Mouse (Mus musculus): ENCODE results near the gene Med10. TPM values are rescaled to one million over a fixed set of nuclear protein-coding genes. Genes with fewer than 3 reads are reported as not detected.

Med10 gene
- polyA plus RNA-seq (2015; fragmentation: Nextera tagmentation; extraction: Ambion mirVana): 144 and 147 TPM in 2 replicates

GRCm38 (mm10) chr13:69802095-69802494 is at the start of gene Med10:
Med10 (plus strand) TSS chr13:69802395.
- Histone ChIP-seq H3K27ac (replicated peaks) (no peak within 1 kb of the TSS), H3K36me3 (no peaks in the 10 kb centered on the region), H3K9ac (replicated peaks) (no peak within 1 kb of the TSS), H3K4me2 (no peak within 1 kb of the TSS), H3K27me3 (replicated peaks) (no peaks in the 10 kb centered on the region), H3K4me3 (replicated peaks) (no peak within 1 kb of the TSS), H3K9me3 (replicated peaks) (no peaks in the 10 kb centered on the region), H3K4me1 (no peaks in the 10 kb centered on the region)
- WGBS: 75% methylated on average over 5 of the region's 5 CpGs
- ATAC-seq (ENCODE audit: low FRiP score): no peak

- WGBS: 89% methylated on average over 2 of the region's 2 CpGs
These were observed 49.3 kb upstream of the Med10 start for GRCm38 (mm10) chr13:69752875-69753274.

GRCm38 (mm10) chr13:69758979-69759378 is 43.2 kb upstream of the Med10 start:
- no peaks in the 10 kb centered on the region for H3K27me3 ChIP-seq (replicated peaks)
- no peak overlapping the region for H3K9ac ChIP-seq (replicated peaks)
- no peak for ATAC-seq (ENCODE audit: low FRiP score)
- no peaks in the 10 kb centered on the region for H3K36me3 ChIP-seq
- no peaks in the 10 kb centered on the region for H3K9me3 ChIP-seq (replicated peaks)
- H3K4me1 ChIP-seq: no peaks in the 10 kb centered on the region
- 81% methylated on average over 6 of the region's 6 CpGs for WGBS
- no peak overlapping the region for H3K4me3 ChIP-seq (replicated peaks)
- H3K27ac ChIP-seq (replicated peaks): no peak overlapping the region
- no peak overlapping the region for H3K4me2 ChIP-seq

More at GRCm38 (mm10) chr13:69752875-69753274, 49.3 kb upstream of the Med10 start:
- Histone ChIP-seq H3K9me3 (replicated peaks) (no peaks in the 10 kb centered on the region), H3K4me2 (no peak overlapping the region), H3K36me3 (no peaks in the 10 kb centered on the region), H3K4me3 (replicated peaks) (no peak overlapping the region), H3K27me3 (replicated peaks) (0 out of 2 replicates have a peak, but pooled peaks cover 3% of the 10 kb centered on the region), H3K27ac (replicated peaks) (no peak overlapping the region), H3K9ac (replicated peaks) (no peak overlapping the region), H3K4me1 (no peaks in the 10 kb centered on the region)
- ATAC-seq (ENCODE audit: low FRiP score): no peak

GRCm38 (mm10) chr13:69761393-69761792 is 40.8 kb upstream of the Med10 start:
- 69% methylated on average over 10 of the region's 10 CpGs for WGBS
- H3K4me3 ChIP-seq (replicated peaks): no peak overlapping the region
- H3K36me3 ChIP-seq: no peaks in the 10 kb centered on the region
- H3K4me1 ChIP-seq: no peaks in the 10 kb centered on the region
- no peak overlapping the region for H3K9ac ChIP-seq (replicated peaks)
- H3K27ac ChIP-seq (replicated peaks): 0 out of 2 replicates have a peak overlapping the region, but pooled peaks have one; percentile 41
- no peak overlapping the region for H3K4me2 ChIP-seq
- ATAC-seq (ENCODE audit: low FRiP score): no peak
- no peaks in the 10 kb centered on the region for H3K27me3 ChIP-seq (replicated peaks)
- H3K9me3 ChIP-seq (replicated peaks): no peaks in the 10 kb centered on the region

- Histone ChIP-seq H3K4me3 (replicated peaks) (no peak overlapping the region), H3K27me3 (replicated peaks) (no peaks in the 10 kb centered on the region), H3K9ac (replicated peaks) (no peak overlapping the region), H3K4me1 (no peaks in the 10 kb centered on the region), H3K27ac (replicated peaks) (no peak overlapping the region), H3K4me2 (no peak overlapping the region), H3K9me3 (replicated peaks) (no peaks in the 10 kb centered on the region), H3K36me3 (no peaks in the 10 kb centered on the region)
- no peak for ATAC-seq (ENCODE audit: low FRiP score)
- 63% methylated on average over 9 of the region's 9 CpGs for WGBS
These were observed 37.5 kb upstream of the Med10 start for GRCm38 (mm10) chr13:69764646-69765045.

- Histone ChIP-seq H3K27me3 (replicated peaks) (no peaks in the 10 kb centered on the region), H3K9ac (replicated peaks) (no peak overlapping the region), H3K36me3 (no peaks in the 10 kb centered on the region), H3K9me3 (replicated peaks) (no peaks in the 10 kb centered on the region), H3K4me2 (no peak overlapping the region), H3K27ac (replicated peaks) (no peak overlapping the region), H3K4me1 (0 out of 2 replicates have a peak, but pooled peaks cover 2% of the 10 kb centered on the region), H3K4me3 (replicated peaks) (no peak overlapping the region)
- whole genome bisulfite sequencing: 93% methylated on average over 10 of the region's 10 CpGs
- ATAC-seq (ENCODE audit: low FRiP score): no peak
These were observed 34.0 kb upstream of the Med10 start for GRCm38 (mm10) chr13:69768152-69768551.

- H3K4me1 ChIP-seq: 0 out of 2 replicates have a peak, but pooled peaks cover 2% of the 10 kb centered on the region
- ATAC-seq (ENCODE audit: low FRiP score): peak; percentile 59
- peak overlapping the region; percentile 54; the same call in 1 of the 2 replicates for H3K27ac ChIP-seq (replicated peaks)
- H3K4me3 ChIP-seq (replicated peaks): no peak overlapping the region
- H3K36me3 ChIP-seq: no peaks in the 10 kb centered on the region
- no peak overlapping the region for H3K4me2 ChIP-seq
- no peak overlapping the region for H3K9ac ChIP-seq (replicated peaks)
- WGBS: 71% methylated on average over 12 of the region's 12 CpGs
- no peaks in the 10 kb centered on the region for H3K27me3 ChIP-seq (replicated peaks)
- no peaks in the 10 kb centered on the region for H3K9me3 ChIP-seq (replicated peaks)
These were observed 31.4 kb upstream of the Med10 start for GRCm38 (mm10) chr13:69770538-69771456.

- 86% methylated on average over 4 of the region's 4 CpGs for WGBS
- Histone ChIP-seq H3K9ac (replicated peaks) (no peak overlapping the region), H3K27me3 (replicated peaks) (no peaks in the 10 kb centered on the region), H3K4me2 (no peak overlapping the region), H3K27ac (replicated peaks) (no peak overlapping the region), H3K4me1 (0 out of 2 replicates have a peak, but pooled peaks cover 2% of the 10 kb centered on the region), H3K9me3 (replicated peaks) (no peaks in the 10 kb centered on the region), H3K4me3 (replicated peaks) (no peak overlapping the region), H3K36me3 (no peaks in the 10 kb centered on the region)
- no peak for ATAC-seq (ENCODE audit: low FRiP score)
These were observed 29.8 kb upstream of the Med10 start for GRCm38 (mm10) chr13:69772358-69772757.

- no peak overlapping the region for H3K4me2 ChIP-seq
- 91% methylated on average over 19 of the region's 19 CpGs for WGBS
- H3K36me3 ChIP-seq: no peaks in the 10 kb centered on the region
- no peak for ATAC-seq (ENCODE audit: low FRiP score)
- no peaks in the 10 kb centered on the region for H3K9me3 ChIP-seq (replicated peaks)
- no peak overlapping the region for H3K9ac ChIP-seq (replicated peaks)
- H3K4me3 ChIP-seq (replicated peaks): no peak overlapping the region
- H3K27me3 ChIP-seq (replicated peaks): no peaks in the 10 kb centered on the region
- H3K27ac ChIP-seq (replicated peaks): no peak overlapping the region
- no peaks in the 10 kb centered on the region for H3K4me1 ChIP-seq
These were observed 24.0 kb upstream of the Med10 start for GRCm38 (mm10) chr13:69778221-69778620.

- H3K4me3 ChIP-seq (replicated peaks): no peak overlapping the region
- H3K4me1 ChIP-seq: peaks cover 11% of the 10 kb centered on the region
- H3K27ac ChIP-seq (replicated peaks): no peak overlapping the region
- no peaks in the 10 kb centered on the region for H3K27me3 ChIP-seq (replicated peaks)
- no peak overlapping the region for H3K9ac ChIP-seq (replicated peaks)
- no peak for ATAC-seq (ENCODE audit: low FRiP score)
- no peak overlapping the region for H3K4me2 ChIP-seq
- no peaks in the 10 kb centered on the region for H3K36me3 ChIP-seq
- 64% methylated on average over 5 of the region's 5 CpGs for WGBS
- H3K9me3 ChIP-seq (replicated peaks): no peaks in the 10 kb centered on the region
These were observed 13.5 kb upstream of the Med10 start for GRCm38 (mm10) chr13:69788704-69789103.

GRCm38 (mm10) chr13:69791814-69792213 is 10.4 kb upstream of the Med10 start:
- H3K27me3 ChIP-seq (replicated peaks): no peaks in the 10 kb centered on the region
- no peak overlapping the region for H3K9ac ChIP-seq (replicated peaks)
- no peak overlapping the region for H3K4me2 ChIP-seq
- no peaks in the 10 kb centered on the region for H3K9me3 ChIP-seq (replicated peaks)
- no peak overlapping the region for H3K27ac ChIP-seq (replicated peaks)
- WGBS: 70% methylated on average over 1 of the region's 1 CpGs
- ATAC-seq (ENCODE audit: low FRiP score): no peak
- no peaks in the 10 kb centered on the region for H3K36me3 ChIP-seq
- no peak overlapping the region for H3K4me3 ChIP-seq (replicated peaks)
- H3K4me1 ChIP-seq: peaks cover 11% of the 10 kb centered on the region

GRCm38 (mm10) chr13:69792541-69793009 is 9.6 kb upstream of the Med10 start:
- H3K9ac ChIP-seq (replicated peaks): no peak overlapping the region
- H3K36me3 ChIP-seq: no peaks in the 10 kb centered on the region
- 22% methylated on average over 12 of the region's 12 CpGs for WGBS
- no peaks in the 10 kb centered on the region for H3K27me3 ChIP-seq (replicated peaks)
- 0 out of 2 replicates have a peak overlapping the region, but pooled peaks have one; percentile 43 for H3K27ac ChIP-seq (replicated peaks)
- no peak overlapping the region for H3K4me3 ChIP-seq (replicated peaks)
- H3K4me2 ChIP-seq: peak overlapping the region; percentile 17
- peak; percentile 77 for ATAC-seq (ENCODE audit: low FRiP score)
- no peaks in the 10 kb centered on the region for H3K9me3 ChIP-seq (replicated peaks)
- peaks cover 11% of the 10 kb centered on the region for H3K4me1 ChIP-seq
